Comparison of ENCODE assay signal across 8 mouse cellular contexts in the genomic region with DNA sequence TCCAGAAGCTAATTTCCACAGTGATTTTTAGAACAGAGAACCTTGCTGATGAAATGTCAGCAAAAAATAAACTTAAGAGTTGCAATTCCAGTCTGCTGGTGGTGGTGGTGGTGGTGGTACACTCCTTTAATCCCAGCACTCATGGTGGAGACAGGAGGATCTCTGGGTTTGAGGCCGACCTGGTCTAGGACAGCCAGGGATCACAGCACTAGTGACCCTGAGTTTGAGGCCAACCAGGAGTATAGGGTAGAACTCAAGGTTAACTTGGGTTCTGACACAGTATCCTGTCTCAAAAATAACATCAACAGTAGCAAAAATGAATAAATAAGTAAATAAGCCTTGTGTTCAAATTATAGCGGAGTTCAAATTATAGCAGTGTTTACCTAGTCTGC. TPM values are rescaled to one million over a fixed set of nuclear protein-coding genes. Genes with fewer than 3 reads are reported as not detected.
A peak's percentile ranks its signal among the peaks of the same experiment; 100 is the strongest.
DNase-seq lines count a peak whose midpoint lies in the region; ATAC-seq and TF ChIP-seq lines count a peak whose summit lies in the region.

No protein-coding gene starts in this region.

- no peaks in the 10 kb centered on the region for H3K27me3 ChIP-seq in heart, embryonic 15.5 days
- H3K27me3 ChIP-seq in hindbrain, embryonic 12.5 days = no peaks in the 10 kb centered on the region
- no peaks in the 10 kb centered on the region for H3K27me3 ChIP-seq in midbrain, embryonic 11.5 days (ENCODE audit: control insufficient read depth, insufficient read depth, low read length)

- peak overlapping the region; percentile 91 for H3K9ac ChIP-seq in heart, embryonic 15.5 days
- H3K9ac ChIP-seq in hindbrain, embryonic 12.5 days = peak overlapping the region; percentile 77; the same call in 1 of the 2 replicates
- peak overlapping the region; percentile 86 for H3K9ac ChIP-seq in midbrain, embryonic 11.5 days (ENCODE audit: low read length)

- H3K4me2 ChIP-seq in heart, embryonic 15.5 days = peak overlapping the region; percentile 69
- H3K4me2 ChIP-seq in hindbrain, embryonic 12.5 days (replicated peaks) = peak overlapping the region; percentile 81
- peak overlapping the region; percentile 56 for H3K4me2 ChIP-seq in midbrain, embryonic 11.5 days

- WGBS in heart, embryonic 15.5 days = 46% methylated on average over 2 of the region's 2 CpGs
- WGBS in bone marrow, adult 2 months = 75% methylated on average over 2 of the region's 2 CpGs
- WGBS in hindbrain, embryonic 12.5 days = 49% methylated on average over 2 of the region's 2 CpGs
- WGBS in midbrain, embryonic 11.5 days = 54% methylated on average over 2 of the region's 2 CpGs

- H3K4me3 ChIP-seq in heart, embryonic 15.5 days = peak overlapping the region; percentile 70
- H3K4me3 ChIP-seq in bone marrow, adult 2 months (replicated peaks; ENCODE audit: control insufficient read depth, low read depth, low read length) = peak overlapping the region; percentile 5
- peak overlapping the region; percentile 68 for H3K4me3 ChIP-seq in hindbrain, embryonic 12.5 days
- peak overlapping the region; percentile 61 for H3K4me3 ChIP-seq in midbrain, embryonic 11.5 days (ENCODE audit: low read depth, low read length)

- H3K36me3 ChIP-seq in heart, embryonic 15.5 days = no peaks in the 10 kb centered on the region
- no peaks in the 10 kb centered on the region for H3K36me3 ChIP-seq in hindbrain, embryonic 12.5 days
- H3K36me3 ChIP-seq in midbrain, embryonic 11.5 days (ENCODE audit: control insufficient read depth, insufficient read depth, low read length) = no peaks in the 10 kb centered on the region

- peak overlapping the region; percentile 97 for H3K27ac ChIP-seq in heart, embryonic 15.5 days
- no peak overlapping the region for H3K27ac ChIP-seq in bone marrow, adult 2 months (ENCODE audit: control insufficient read depth, insufficient read depth, low read depth, low read length, poor library complexity)
- H3K27ac ChIP-seq in hindbrain, embryonic 12.5 days = peak overlapping the region; percentile 95; the same call in 1 of the 2 replicates
- no peak overlapping the region for H3K27ac ChIP-seq in midbrain, embryonic 11.5 days (ENCODE audit: low read depth, low read length)

- no peak for TF ChIP-seq POLR2A in bone marrow, adult 2 months (IDR thresholded peaks at IDR 0.05; ENCODE audit: borderline replicate concordance, control insufficient read depth, low read depth, low read length)

- DNase-seq in heart, adult 18-20 months = no peak
- DNase-seq in midbrain, embryonic 11.5 days (ENCODE audit: low spot score, missing footprints) = no peak
- DNase-seq in adipocyte (ENCODE audit: low spot score) = no peak
- no peak for DNase-seq in left cerebral cortex, adult 11 months (ENCODE audit: low spot score)

- TF ChIP-seq CTCF in bone marrow, adult 2 months (IDR thresholded peaks at IDR 0.05; ENCODE audit: control insufficient read depth, insufficient read depth, low read length) = no peak

- H3K9me3 ChIP-seq in heart, embryonic 15.5 days (replicated peaks) = no peaks in the 10 kb centered on the region
- no peaks in the 10 kb centered on the region for H3K9me3 ChIP-seq in hindbrain, embryonic 12.5 days (replicated peaks)
- no peaks in the 10 kb centered on the region for H3K9me3 ChIP-seq in midbrain, embryonic 11.5 days (ENCODE audit: control insufficient read depth, low read length)

- peaks cover 24% of the 10 kb centered on the region for H3K4me1 ChIP-seq in heart, embryonic 15.5 days (replicated peaks)
- H3K4me1 ChIP-seq in bone marrow, adult 2 months (ENCODE audit: control insufficient read depth, insufficient read depth, low read length) = peaks cover 2% of the 10 kb centered on the region
- H3K4me1 ChIP-seq in hindbrain, embryonic 12.5 days = peaks cover 9% of the 10 kb centered on the region
- peaks cover 8% of the 10 kb centered on the region for H3K4me1 ChIP-seq in midbrain, embryonic 11.5 days (ENCODE audit: control insufficient read depth, insufficient read depth, low read length)

- no peak for ATAC-seq in heart, embryonic 15.5 days (replicated peaks; ENCODE audit: insufficient number of reproducible peaks, insufficient read depth, low FRiP score, low read depth)
- ATAC-seq in hindbrain, embryonic 12.5 days (ENCODE audit: low FRiP score) = no peak
- no peak for ATAC-seq in midbrain, embryonic 11.5 days (ENCODE audit: low FRiP score)
- ATAC-seq in inflammation-experienced regulatory T-cells, adult 6 months = no peak

RNA-seq across cellular contexts. Expression of gene R3hdm2, which starts 1.6 kb away (rescaled TPM):
- 30.9 and 33.7 TPM in 2 replicates for polyA plus RNA-seq in heart, embryonic 15.5 days (2015; fragmentation: Nextera tagmentation; extraction: Ambion mirVana)
- 100 to 1,000 TPM; 146 to 169 TPM for total RNA-seq in heart, adult 18-20 months (2021)
- polyA plus RNA-seq in bone marrow, adult 2 months (2011; ENCODE audit: insufficient read depth, insufficient read length, low replicate concordance, missing spikeins) = 59.7 and 144 TPM in 2 replicates
- 39.1 and 41.4 TPM in 2 replicates for polyA plus RNA-seq in hindbrain, embryonic 12.5 days (2016; fragmentation: Nextera tagmentation; extraction: Ambion mirVana)
- polyA plus RNA-seq in midbrain, embryonic 11.5 days (2014; fragmentation: Nextera tagmentation; extraction: Ambion mirVana) = 27.0 and 27.7 TPM in 2 replicates
- polyA plus RNA-seq in inflammation-experienced regulatory T-cells, adult 6 months (2017; shearing (Covaris generic)) = 10 to 100 TPM; 11.8 to 17.6 (median 12.0) TPM

RNA-seq across cellular contexts. Expression of gene Inhbc, which starts 11.5 kb away (rescaled TPM):
- polyA plus RNA-seq in heart, embryonic 15.5 days (2015; fragmentation: Nextera tagmentation; extraction: Ambion mirVana) = 0.10 TPM in 1 of 2 replicates, not detected in the other
- total RNA-seq in heart, adult 18-20 months (2021) = not detected
- 0.52 TPM in 1 of 2 replicates, not detected in the other for polyA plus RNA-seq in bone marrow, adult 2 months (2011; ENCODE audit: insufficient read depth, insufficient read length, low replicate concordance, missing spikeins)
- polyA plus RNA-seq in hindbrain, embryonic 12.5 days (2016; fragmentation: Nextera tagmentation; extraction: Ambion mirVana) = not detected in 2 replicates
- polyA plus RNA-seq in midbrain, embryonic 11.5 days (2014; fragmentation: Nextera tagmentation; extraction: Ambion mirVana) = not detected in 2 replicates
- not detected for polyA plus RNA-seq in inflammation-experienced regulatory T-cells, adult 6 months (2017; shearing (Covaris generic))

RNA-seq across cellular contexts. Expression of gene Inhbe, which starts 27.5 kb away (rescaled TPM):
- polyA plus RNA-seq in heart, embryonic 15.5 days (2015; fragmentation: Nextera tagmentation; extraction: Ambion mirVana) = 0.03 TPM in 1 of 2 replicates, not detected in the other
- not detected for total RNA-seq in heart, adult 18-20 months (2021)
- polyA plus RNA-seq in bone marrow, adult 2 months (2011; ENCODE audit: insufficient read depth, insufficient read length, low replicate concordance, missing spikeins) = 0.27 TPM in 1 of 2 replicates, not detected in the other
- 0.08 TPM in 1 of 2 replicates, not detected in the other for polyA plus RNA-seq in hindbrain, embryonic 12.5 days (2016; fragmentation: Nextera tagmentation; extraction: Ambion mirVana)
- polyA plus RNA-seq in midbrain, embryonic 11.5 days (2014; fragmentation: Nextera tagmentation; extraction: Ambion mirVana) = not detected in 2 replicates
- polyA plus RNA-seq in inflammation-experienced regulatory T-cells, adult 6 months (2017; shearing (Covaris generic)) = not detected

RNA-seq across cellular contexts. Expression of gene Gli1, which starts 40.0 kb away (rescaled TPM):
- 0.58 and 1.5 TPM in 2 replicates for polyA plus RNA-seq in heart, embryonic 15.5 days (2015; fragmentation: Nextera tagmentation; extraction: Ambion mirVana)
- under 1 TPM; 0.82 to 0.87 TPM for total RNA-seq in heart, adult 18-20 months (2021)
- 2.2 TPM in 1 of 2 replicates, not detected in the other for polyA plus RNA-seq in bone marrow, adult 2 months (2011; ENCODE audit: insufficient read depth, insufficient read length, low replicate concordance, missing spikeins)
- polyA plus RNA-seq in hindbrain, embryonic 12.5 days (2016; fragmentation: Nextera tagmentation; extraction: Ambion mirVana) = 3.7 and 4.8 TPM in 2 replicates
- polyA plus RNA-seq in midbrain, embryonic 11.5 days (2014; fragmentation: Nextera tagmentation; extraction: Ambion mirVana) = 3.1 and 4.1 TPM in 2 replicates
- polyA plus RNA-seq in inflammation-experienced regulatory T-cells, adult 6 months (2017; shearing (Covaris generic)) = under 1 TPM in 2 of 3 experiments, not detected in 1; 0.49 to 0.56 TPM

RNA-seq across cellular contexts. Expression of gene Arhgap9, which starts 60.0 kb away (rescaled TPM):
- polyA plus RNA-seq in heart, embryonic 15.5 days (2015; fragmentation: Nextera tagmentation; extraction: Ambion mirVana) = 2.0 and 11.0 TPM in 2 replicates
- 1 to 10 TPM; 4.0 to 5.4 TPM for total RNA-seq in heart, adult 18-20 months (2021)
- polyA plus RNA-seq in bone marrow, adult 2 months (2011; ENCODE audit: insufficient read depth, insufficient read length, low replicate concordance, missing spikeins) = 30.1 and 77.2 TPM in 2 replicates
- 2.0 and 2.2 TPM in 2 replicates for polyA plus RNA-seq in hindbrain, embryonic 12.5 days (2016; fragmentation: Nextera tagmentation; extraction: Ambion mirVana)
- 1.1 and 1.4 TPM in 2 replicates for polyA plus RNA-seq in midbrain, embryonic 11.5 days (2014; fragmentation: Nextera tagmentation; extraction: Ambion mirVana)
- polyA plus RNA-seq in inflammation-experienced regulatory T-cells, adult 6 months (2017; shearing (Covaris generic)) = 100 to 1,000 TPM in 2 of 3 experiments, 10 to 100 TPM in 1; 91.9 to 112 (median 108) TPM

Comparison
In these comparisons a context has a peak if more than half of its experiments do, and no peak if none do; other contexts are left out.
1. H3K27ac ChIP-seq: peak in heart, embryonic 15.5 days (single experiment) and hindbrain, embryonic 12.5 days (single experiment); none in bone marrow, adult 2 months (single experiment) and midbrain, embryonic 11.5 days (single experiment).
2. H3K4me3 ChIP-seq: peak in every context shown above with its lines; median percentile 70 in heart, embryonic 15.5 days; 68 in hindbrain, embryonic 12.5 days; 61 in midbrain, embryonic 11.5 days; 5 in bone marrow, adult 2 months.
3. Peak in every context shown above with its lines, with median percentiles within 50 percentile points of each other: H3K4me2 ChIP-seq and H3K9ac ChIP-seq.